7 mouse cellular contexts compared by ENCODE assay signal in genomic region chr16:20140772-20141531, GRCm38 (mm10). TPM values are rescaled to one million over a fixed set of nuclear protein-coding genes. Genes with fewer than 3 reads are reported as not detected.
DNase-seq lines count a peak whose midpoint lies in the region; ATAC-seq and TF ChIP-seq lines count a peak whose summit lies in the region.

TSS of gene Yeats2 (plus strand) at chr16:20141063.

- H3K9ac ChIP-seq in intestine, postnatal 0 days (ENCODE audit: low read depth, low read length): peak within 1 kb of the TSS; percentile 79
- peak within 1 kb of the TSS; percentile 88 for H3K9ac ChIP-seq in midbrain, embryonic 12.5 days (replicated peaks)

- under 1% methylated on average over 77 of the region's 92 CpGs for WGBS in intestine, postnatal 0 days
- WGBS in midbrain, embryonic 12.5 days: 2% methylated on average over 68 of the region's 92 CpGs
- 1% methylated on average over 92 of the region's 92 CpGs for WGBS in small intestine, adult 2 months

- H3K4me1 ChIP-seq in intestine, postnatal 0 days (replicated peaks; ENCODE audit: control insufficient read depth, insufficient read depth, low read length): no peaks in the 10 kb centered on the region
- peaks cover 17% of the 10 kb centered on the region for H3K4me1 ChIP-seq in midbrain, embryonic 12.5 days
- peaks cover 4% of the 10 kb centered on the region; the same call in 1 of the 2 replicates for H3K4me1 ChIP-seq in small intestine, adult 2 months (ENCODE audit: control insufficient read depth, insufficient read depth, insufficient read length, low read length)

- intact Hi-C loops in left cerebral cortex, postnatal 4 days (cut with DNase I): no loop called here

- H3K4me3 ChIP-seq in intestine, postnatal 0 days (ENCODE audit: low read depth, low read length): peak within 1 kb of the TSS; percentile 94
- peak within 1 kb of the TSS; percentile 83 for H3K4me3 ChIP-seq in midbrain, embryonic 12.5 days
- peak within 1 kb of the TSS; percentile 80 for H3K4me3 ChIP-seq in small intestine, adult 2 months (ENCODE audit: low read depth, low read length)

- peak; percentile 95 for ATAC-seq in intestine, postnatal 0 days
- peak; percentile 94 for ATAC-seq in midbrain, embryonic 12.5 days (ENCODE audit: low FRiP score, low read depth)

- no peaks in the 10 kb centered on the region for H3K27me3 ChIP-seq in intestine, postnatal 0 days (replicated peaks; ENCODE audit: control insufficient read depth, insufficient read depth, low read length)
- H3K27me3 ChIP-seq in midbrain, embryonic 12.5 days: no peaks in the 10 kb centered on the region
- no peaks in the 10 kb centered on the region for H3K27me3 ChIP-seq in small intestine, adult 2 months (ENCODE audit: control insufficient read depth, insufficient read depth, low read length)

- no peak; the same call in none of the 2 replicates for TF ChIP-seq POLR2A in small intestine, adult 2 months (IDR thresholded peaks at IDR 0.05; ENCODE audit: low read depth, low read length)

- DNase-seq in adrenal gland, adult 8-10 months: peak; percentile 69
- peak; percentile 90 for DNase-seq in embryo, embryonic 9.5 days (ENCODE audit: extremely low spot score)
- DNase-seq in gonadal fat pad, adult 2 months (ENCODE audit: low read depth): no peak
- peak; percentile 86 for DNase-seq in left cerebral cortex, postnatal 4 days

- peak within 1 kb of the TSS; percentile 82 for H3K27ac ChIP-seq in intestine, postnatal 0 days (ENCODE audit: low read depth, low read length)
- peak within 1 kb of the TSS; percentile 93 for H3K27ac ChIP-seq in midbrain, embryonic 12.5 days (replicated peaks)
- peak within 1 kb of the TSS; percentile 66 for H3K27ac ChIP-seq in small intestine, adult 2 months (ENCODE audit: insufficient read depth, low read depth, low read length)

- TF ChIP-seq CTCF in intestine, postnatal 0 days (IDR thresholded peaks at IDR 0.05; ENCODE audit: low read depth): peak; percentile 44
- TF ChIP-seq CTCF in small intestine, adult 2 months (IDR thresholded peaks at IDR 0.05; ENCODE audit: extremely low read depth, insufficient read length, insufficient replicate concordance, low read depth, low read length): no peak

- no peaks in the 10 kb centered on the region for H3K36me3 ChIP-seq in intestine, postnatal 0 days (ENCODE audit: control insufficient read depth, insufficient read depth)
- peaks cover 15% of the 10 kb centered on the region for H3K36me3 ChIP-seq in midbrain, embryonic 12.5 days
- no peaks in the 10 kb centered on the region for H3K36me3 ChIP-seq in small intestine, adult 2 months (ENCODE audit: control insufficient read depth, insufficient read depth, low read length)

- H3K4me2 ChIP-seq in intestine, postnatal 0 days (replicated peaks; ENCODE audit: low read depth): peak within 1 kb of the TSS; percentile 68
- H3K4me2 ChIP-seq in midbrain, embryonic 12.5 days (replicated peaks): peak within 1 kb of the TSS; percentile 63

- H3K9me3 ChIP-seq in intestine, postnatal 0 days (ENCODE audit: control insufficient read depth): no peaks in the 10 kb centered on the region
- 0 out of 2 replicates have a peak, but pooled peaks cover 5% of the 10 kb centered on the region for H3K9me3 ChIP-seq in midbrain, embryonic 12.5 days

RNA-seq across cellular contexts. Expression of gene Yeats2, which starts in this region (rescaled TPM):
- 10 to 100 TPM; 31.2 to 59.3 (median 42.6) TPM for total RNA-seq in adrenal gland, adult 8-10 months (2022)
- polyA plus RNA-seq in gonadal fat pad, adult 2 months (2012; rRNA removed): 31.4 and 35.5 TPM in 2 replicates
- 4.3 and 4.7 TPM in 2 replicates for polyA plus RNA-seq in intestine, postnatal 0 days (2015; fragmentation: Nextera tagmentation; extraction: Ambion mirVana)
- total RNA-seq in left cerebral cortex, postnatal 4 days (2021): 10 to 100 TPM; 61.1 to 65.8 TPM
- polyA plus RNA-seq in midbrain, embryonic 12.5 days (2016; fragmentation: Nextera tagmentation; extraction: Ambion mirVana): 41.7 and 50.0 TPM in 2 replicates
- 4.5 and 7.3 TPM in 2 replicates for polyA plus RNA-seq in small intestine, adult 2 months (2012; rRNA removed)
